Mouse (Mus musculus) telencephalon, adult 2 months (tissue): ENCODE results near the gene Faap20.

ENCODE experiments used
- DNase-seq: peaks from one replicate; pipeline ENCODE4 v3.0.0-alpha.2; 2011; ENCODE audit warnings: low read depth, low spot score

Gene Faap20

DNA sequence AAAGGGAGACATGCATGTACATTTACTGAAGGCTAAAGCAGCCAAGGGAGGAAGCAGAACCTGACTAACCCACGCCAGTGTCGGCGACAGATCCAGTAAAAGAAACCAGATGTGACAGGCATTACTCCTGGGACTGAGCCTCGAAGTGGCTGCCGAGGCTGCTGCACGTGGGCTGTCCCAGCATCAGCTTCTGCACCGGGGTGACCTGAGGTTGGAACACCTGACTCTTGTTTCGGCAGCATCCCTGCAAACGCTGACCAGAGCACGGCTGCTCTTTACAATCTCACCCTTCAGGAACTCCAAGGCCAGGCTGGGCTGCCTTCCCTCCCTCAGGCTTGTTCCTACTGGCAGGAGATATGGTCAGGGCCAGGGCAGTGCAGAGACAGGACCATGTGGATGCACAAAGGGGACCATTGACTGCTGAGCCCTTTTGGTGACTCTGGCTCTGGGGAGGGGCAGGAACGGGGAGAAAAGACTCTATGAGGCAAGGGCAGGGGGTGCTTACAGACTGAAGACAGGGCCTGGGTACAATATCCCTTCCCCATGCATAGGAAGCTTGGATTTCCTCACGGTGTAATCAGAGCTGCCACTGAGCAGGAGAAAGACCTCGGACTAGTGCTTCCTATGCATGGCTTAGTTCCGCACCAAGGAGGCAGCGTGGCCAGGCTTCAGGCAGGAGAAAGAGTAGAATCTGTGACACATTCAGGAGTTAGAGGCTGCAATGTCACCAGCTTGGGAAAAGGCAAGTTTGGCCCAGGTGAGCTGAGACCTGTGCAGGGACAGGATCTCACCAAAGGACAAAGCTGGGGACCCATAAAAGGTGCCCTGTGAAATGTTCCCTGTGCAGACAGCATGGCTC, 35.1 kb downstream of the Faap20 start:
- DNase-seq: no peak

DNA sequence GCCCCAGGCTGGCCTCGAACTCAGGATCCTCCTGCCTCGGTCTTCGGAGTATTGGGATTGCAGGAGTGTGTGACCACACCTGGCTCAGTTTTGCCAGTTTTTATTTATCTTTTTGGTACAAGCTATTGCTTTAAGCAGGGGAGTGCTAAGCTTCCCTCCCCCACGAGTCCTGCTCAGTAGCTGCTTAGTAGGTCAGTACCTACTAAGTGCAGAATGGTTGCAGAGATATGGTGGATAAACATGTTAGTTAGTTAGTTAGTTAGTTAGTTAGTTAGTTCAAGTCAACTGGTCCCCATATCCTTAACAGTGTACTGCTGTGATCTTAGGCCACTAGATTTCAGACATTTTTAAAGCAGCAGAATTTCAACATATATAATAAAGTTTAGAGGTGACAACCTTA, 36.5 kb downstream of the Faap20 start:
- no peak for DNase-seq

DNA sequence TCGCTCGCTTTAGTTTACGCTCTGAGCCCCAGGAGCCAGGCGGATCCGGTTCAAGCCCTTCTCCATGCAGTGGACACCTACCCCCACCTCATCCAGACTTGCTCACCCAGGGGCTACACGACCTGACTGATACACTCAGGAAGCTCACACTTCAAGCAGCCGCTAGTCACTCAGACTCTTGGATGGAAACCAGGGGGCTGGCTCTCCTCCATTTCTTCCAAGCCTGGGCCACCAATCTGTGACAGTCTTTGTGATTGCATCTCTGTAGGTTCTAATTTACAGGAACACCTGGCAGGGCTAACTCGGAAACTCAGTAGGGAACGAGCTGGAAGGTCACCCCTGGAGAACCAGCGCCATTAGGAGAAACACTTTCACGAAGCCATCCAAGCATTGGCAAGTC, 38.1 kb downstream of the Faap20 start:
- DNase-seq: no peak

DNA sequence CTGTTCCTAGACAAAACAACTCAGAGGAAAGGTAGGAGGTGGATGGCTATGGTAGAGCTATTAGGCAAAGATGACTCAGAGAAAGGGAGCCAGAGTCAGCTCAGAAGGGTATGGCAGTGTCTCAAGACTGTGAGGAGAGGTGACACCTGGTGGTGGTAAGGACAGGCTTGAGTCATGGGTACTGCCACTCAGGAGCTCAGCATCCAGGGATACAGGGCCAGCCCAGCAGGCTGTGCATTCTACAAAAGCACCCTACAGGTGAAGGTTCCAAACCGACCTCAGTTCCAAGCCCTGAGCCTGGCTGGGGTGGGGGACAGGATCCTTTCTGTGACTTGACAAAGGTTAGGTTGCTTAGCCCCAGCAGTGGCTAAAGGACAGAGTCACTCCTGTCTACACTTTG, 39.0 kb downstream of the Faap20 start:
- no peak for DNase-seq

DNA sequence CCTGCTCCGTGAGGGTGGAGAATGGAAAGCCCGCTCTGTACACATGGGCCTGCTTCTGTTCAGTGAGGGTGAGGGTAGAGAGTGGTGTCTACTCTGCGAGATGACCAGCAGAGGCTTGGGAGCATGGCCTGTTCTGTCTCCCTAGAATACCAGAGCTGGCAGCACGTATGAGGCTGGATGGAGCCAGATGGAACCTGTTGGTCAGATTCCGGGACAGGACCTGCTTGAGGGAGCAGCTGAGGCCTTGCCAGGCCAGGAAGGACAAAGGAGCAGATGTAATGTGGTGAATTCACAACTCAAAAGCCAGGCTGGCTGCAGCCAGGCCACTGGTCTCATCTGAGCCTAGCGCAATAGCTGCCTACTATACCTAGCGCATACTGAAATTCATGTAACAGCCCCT, 40.4 kb downstream of the Faap20 start:
- DNase-seq: no peak

DNA sequence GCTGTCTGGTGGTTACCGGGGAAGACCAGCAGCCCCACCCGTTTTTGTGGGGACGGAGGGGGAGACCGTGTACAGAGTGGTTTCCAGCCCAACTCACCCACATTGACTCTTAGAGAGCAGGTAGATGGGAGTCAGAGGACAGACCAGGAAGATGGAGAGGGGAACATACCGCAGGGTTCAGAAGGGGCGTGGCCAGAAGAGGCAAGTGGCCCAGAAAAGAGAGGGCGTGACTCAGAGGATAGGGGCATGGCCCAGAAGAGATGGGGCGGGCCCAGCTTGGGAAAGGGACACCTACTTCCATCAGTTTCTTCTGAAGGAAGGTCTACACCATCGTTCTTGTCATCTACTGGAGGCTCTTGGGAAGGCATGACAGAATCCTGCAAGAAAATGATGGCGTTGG, 43.3 kb downstream of the Faap20 start:
- DNase-seq: no peak

DNA sequence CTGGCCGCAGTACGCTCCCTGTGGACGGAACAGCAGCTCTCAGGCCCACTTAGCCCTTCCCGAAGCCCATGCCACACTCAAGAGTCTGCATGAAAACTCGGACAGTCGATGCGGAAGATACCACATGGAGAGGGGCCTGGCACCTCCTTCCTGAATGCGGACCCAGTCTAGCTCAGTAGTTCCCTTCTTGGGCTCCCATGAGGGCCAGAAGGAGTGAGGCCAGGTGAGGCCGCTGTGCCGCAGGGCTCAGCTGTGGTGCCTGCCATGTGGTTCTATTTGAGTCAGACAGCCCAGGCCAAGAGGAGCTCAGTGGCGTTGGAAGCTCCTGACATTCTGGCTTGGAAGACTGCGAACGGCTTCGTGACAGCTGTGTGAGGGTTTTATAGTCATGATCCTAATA, 44.8 kb downstream of the Faap20 start:
- DNase-seq: no peak

DNA sequence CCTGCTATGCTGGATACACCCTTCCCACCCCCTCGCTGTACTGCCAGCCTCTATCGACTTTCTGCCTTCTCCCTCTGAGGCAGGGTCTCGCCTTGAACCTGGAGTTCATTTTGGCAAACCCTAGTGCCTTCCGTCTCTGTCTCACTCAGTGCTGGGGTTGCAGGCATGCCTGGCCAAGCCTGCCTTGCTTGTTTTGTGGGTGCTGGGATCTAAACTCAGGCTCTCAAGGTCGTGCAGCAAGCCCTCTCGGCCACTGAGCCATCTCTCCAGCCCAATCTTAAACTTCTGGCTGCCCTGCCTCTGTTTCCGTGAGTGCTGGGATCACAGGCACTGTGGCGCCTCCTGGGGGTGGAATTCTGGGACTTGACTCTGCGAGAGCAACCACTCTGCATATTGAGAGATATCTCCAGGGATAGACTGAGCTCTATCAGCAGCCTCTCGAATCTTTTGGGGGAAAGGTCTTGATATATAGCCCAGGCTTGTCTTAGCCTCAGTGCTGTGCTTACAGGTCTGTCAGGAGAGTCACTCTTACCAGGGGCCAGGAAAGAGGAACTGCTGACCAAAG, 45.5 kb downstream of the Faap20 start:
- DNase-seq: no peak

DNA sequence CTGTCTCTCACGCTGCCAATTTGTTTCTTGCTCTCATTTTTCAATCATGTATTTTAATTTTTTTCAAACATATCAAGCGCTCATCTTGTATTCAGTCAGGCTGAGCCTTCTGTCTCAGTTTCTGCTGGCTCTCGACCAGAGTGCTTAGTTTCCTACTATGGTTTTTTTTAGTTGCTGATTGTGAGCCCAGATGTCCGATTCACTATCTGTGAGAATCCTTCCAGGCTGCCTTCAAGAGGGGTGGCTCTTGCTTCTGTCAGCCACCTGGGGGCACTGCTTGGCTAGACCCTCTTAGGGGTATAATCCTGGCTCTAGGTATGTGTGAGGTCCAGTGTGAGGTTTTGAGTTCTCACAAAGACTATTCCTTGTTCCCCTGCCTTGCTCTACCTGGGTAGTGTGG, 46.4 kb downstream of the Faap20 start:
- DNase-seq: peak; percentile 90

DNA sequence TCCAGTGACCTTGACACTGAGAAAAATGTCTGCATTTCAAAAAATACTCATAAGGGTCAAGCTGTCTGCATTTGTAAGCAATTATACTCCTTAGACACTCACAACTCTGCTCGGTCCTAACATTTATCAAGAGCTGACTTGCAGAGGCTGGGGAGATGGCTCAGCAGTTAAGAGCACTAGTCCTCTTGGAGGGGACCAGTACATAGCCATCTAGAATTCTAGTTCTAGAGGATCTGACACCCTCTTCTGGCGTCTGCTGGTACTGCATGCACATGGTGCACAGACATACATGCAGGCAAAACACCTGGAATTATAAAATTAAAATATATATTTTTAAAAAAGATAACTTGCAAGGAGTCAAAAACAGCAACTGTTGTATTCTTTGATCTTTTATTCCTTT, 47.5 kb downstream of the Faap20 start:
- no peak for DNase-seq

DNA sequence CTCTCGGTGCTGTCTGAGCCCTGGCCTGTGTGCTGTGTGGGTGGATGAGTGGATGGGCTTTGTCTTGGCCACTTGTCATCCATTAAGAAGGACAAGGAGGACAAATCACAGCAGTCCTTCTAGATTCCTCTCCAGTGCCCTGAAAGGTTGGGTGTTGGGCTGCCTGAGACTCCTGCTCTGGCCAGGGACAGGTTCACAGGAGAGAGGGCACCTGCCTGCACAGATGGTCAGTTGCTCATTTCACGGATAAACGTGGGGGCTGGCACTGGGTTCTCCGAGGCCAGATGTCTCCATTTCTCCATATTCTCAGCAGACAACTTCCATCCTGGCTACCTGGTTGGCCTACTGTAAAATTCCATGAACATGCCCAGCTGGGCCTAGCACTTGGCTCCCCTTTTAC, 49.2 kb downstream of the Faap20 start:
- no peak for DNase-seq

DNA sequence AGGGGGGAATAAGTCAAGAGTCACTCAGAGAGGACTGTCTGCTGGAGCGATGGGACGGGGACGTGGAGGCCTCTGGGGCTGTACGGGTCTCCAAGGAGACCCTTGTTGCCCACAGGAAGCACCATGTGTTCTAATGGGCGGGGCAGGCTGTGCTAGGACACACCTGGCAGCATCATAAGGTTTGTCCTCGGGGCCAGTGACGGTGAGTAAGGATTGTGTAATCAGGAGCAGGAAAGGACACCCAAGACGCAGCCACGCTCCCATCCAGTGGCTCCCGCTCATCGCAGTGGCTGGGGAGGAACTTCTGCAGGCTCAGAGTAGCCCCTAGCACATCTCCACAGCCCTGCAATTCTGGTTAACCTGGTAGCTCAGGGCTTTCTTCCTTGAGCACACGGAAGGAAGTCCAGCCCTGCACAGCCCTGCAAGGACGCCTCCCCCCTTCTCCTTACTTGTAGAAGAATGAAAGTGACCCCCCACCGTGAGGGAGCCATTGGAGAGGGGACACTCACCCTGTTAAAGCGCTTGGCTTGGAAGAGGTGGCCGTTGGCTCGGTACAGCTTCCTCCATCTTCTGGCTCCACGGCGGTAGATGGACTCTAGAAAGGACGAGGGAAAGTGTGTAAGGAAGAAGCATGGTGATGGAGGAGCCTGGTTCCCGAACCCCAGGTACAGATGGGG, 51.0 kb downstream of the Faap20 start:
- DNase-seq: no peak

DNA sequence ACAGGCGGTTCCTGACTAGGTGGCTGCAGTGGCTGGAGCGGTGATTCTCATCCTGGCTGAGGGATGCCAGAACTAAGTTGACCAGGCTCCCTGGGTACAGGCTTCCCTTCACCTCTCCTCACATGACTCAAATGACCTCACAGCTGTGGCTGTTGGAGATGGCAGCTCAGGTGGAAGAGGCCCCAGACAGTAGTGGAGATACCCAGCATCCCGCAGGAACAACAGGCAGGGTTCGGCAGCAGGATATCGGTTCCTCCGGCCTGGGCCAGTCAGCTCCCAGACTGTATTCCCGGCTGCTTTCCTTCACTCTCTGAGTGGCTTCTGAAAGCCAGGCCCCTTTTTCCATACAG, 51.5 kb downstream of the Faap20 start:
- no peak for DNase-seq

DNA sequence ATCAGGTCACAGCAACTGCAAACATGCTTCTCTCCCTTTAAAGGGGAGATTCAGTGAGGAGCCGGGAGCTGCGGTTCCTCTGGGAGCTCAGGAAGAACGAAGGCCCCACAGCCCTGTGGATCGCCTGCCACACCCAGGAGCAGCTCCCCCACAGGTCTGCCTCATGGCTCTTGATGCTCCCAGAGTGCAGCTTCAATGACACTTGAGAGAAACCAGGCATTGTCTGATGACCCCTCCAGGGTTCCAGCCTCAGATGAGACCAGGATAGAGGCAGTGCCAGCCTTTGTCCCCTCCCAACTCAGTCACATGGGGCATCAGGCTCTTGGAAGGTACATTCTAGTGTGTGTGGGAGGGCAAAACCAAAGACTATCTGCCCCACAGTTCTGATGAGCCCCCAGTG, 52.4 kb downstream of the Faap20 start:
- no peak for DNase-seq

DNA sequence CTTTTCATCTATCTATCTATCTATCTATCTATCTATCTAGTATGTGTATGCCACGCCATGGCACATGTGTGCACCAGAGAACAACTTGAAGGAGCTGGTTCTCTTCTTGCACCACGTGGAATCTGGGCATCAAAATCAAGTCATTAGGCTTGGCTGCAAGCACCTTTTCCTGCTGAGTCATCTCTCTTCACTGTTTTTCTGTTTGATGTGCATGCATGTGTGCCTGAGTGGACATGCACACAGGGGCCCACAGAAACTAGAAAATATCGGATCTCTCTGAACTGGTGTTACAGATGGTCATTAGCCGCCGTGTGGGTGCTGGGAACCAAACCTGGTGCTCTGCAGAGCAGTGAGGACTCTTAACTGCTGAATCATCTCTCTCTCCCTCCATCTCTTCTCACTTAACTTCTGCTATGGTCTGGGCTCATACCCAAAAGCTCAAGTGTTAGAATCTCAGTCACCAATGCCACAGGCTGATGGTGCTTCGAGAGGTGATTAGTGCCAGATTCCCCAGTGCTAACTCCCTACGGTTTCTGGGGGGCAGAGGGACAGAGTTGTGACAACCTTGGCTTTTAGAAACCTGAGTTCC, 55.0 kb downstream of the Faap20 start:
- no peak for DNase-seq

DNA sequence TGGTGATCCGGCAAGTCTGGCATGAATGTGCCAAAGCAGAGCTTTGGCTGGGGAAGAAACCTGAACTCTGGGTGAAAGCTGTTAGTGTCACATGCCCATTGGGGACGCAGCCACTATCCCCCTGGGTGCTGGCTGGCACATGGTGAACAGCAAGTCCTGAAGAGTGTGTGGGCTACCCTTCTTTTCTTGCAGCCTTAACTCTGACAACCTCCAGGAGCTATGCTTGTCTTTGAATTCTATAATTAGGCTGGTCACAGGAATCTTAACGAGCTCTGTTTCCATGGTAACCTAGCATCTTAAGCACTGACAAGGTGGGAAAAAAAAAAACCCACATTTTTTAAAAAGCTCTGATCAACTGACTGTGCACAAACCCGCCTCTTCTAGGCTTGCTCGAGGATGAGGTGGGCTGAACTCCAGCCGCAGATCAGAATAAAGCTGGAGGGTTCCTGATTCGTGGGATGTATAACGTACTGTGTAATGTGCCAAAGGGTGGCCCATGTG, 56.0 kb downstream of the Faap20 start:
- peak; percentile 98 for DNase-seq
